Mouse (Mus musculus) embryo, embryonic 10 days (tissue): ENCODE measurements around the gene Tapt1.

Experiments
- DNase-seq: peaks from one replicate; pipeline ENCODE4 v3.0.0-alpha.2; 2015; ENCODE audit warnings: low spot score

Tapt1 gene

DNA sequence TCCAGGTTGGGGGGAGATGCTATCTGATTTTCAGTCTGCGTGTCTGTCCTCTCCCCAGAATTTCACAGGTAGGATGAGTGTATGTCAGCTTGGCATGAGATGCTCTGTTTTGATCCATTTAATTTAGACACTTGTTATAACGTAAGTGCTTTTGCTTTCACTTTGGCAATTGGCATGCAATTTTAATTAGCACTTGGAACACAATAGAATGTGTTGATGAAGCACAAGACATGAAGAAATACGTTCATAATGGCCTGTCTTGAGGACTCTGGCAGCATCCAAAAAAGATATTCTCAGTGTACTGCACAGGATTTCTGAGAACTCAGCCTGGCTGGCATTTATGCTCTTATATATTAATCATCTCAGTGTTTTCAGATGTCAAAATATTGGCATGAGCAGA is 7.5 kb upstream of the Tapt1 start:
- DNase-seq = no peak

DNA sequence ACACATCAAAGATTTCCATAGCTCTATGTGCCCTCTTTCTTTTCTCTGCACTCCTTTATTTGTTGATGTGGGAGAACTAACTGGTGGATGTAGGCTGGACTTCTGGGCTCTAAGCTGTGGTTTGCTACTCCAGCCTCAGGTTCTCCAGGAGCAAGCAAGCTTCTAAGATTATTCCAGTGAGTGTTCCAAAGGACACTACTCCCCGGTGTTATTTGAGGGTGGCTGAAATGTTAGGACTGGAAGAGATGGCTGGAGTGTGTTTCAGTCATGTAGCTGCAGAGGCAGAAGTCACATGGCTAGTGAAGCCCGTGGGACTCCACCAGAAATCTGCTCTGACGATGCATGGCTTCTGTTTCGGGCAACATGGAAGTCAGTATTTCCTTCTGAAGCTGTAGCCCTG is 2.3 kb upstream of the Tapt1 start:
- no peak for DNase-seq

DNA sequence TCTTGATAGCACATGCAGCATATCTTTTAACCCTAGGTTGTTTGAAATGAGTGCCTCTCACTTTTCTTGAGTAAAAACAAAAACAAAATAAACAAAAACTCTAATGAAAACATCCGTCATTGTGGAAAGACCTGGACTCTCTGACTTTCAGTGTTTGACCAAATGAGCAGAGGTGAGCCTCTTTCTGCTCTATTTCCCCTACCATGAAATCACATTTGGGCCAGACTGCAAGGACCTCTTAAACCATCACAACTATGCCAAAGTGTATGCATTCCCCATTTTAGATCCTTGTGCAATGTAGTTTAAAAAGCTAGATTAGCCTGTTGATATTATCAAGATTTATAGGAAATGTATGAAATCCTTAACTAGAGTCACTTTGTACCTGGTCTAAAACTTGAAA is 1.9 kb upstream of the Tapt1 start:
- no peak for DNase-seq

DNA sequence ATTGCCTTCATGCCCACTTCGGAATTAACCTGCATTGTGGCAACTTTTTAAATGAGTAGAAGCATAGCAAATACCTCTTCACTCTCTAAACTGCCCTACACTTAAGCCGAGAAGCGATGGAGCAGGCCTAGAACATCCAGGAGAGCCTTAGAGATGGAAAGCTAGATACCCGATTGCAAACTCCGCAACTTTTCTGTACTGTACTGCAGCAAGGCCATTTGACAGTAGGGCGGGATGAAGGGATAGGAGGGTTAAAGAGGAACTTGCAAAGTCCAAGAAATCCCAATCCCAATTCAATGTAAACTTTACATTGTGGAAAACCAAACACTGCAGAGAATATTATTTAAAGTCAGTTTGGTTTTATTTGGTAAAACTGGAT is 1.0 kb upstream of the Tapt1 start:
- DNase-seq = no peak

DNA sequence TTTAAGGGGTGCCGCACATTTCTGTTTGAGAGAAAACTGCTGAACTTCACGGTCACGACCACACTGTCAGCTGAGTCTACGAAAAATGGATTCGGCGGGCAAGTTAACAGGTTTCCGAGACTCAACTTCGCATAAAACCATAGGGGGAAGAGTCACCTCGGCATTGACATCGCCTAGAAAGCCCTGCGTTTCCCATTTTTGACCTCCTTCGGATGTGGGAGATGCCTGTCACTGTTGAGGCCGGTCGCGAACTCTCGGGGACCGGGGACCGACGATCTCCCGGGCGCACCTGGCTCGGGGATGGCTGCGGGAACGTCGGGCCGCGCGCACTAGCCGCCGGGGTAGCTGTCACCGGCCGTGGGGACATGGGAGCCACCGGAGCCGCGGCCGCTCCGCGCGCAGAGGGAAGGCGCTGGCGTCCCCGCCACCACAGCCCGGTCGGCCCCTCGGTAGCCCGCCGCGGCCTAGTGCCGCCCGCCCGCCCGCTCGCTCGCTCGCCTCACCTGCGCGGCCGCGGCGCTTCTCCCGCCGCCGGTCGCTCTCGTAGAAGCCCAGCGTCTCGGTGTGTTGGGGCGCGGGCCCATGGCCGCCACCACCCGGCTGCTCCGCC is 410 bp downstream of the Tapt1 start:
- peak; percentile 35 for DNase-seq

DNA sequence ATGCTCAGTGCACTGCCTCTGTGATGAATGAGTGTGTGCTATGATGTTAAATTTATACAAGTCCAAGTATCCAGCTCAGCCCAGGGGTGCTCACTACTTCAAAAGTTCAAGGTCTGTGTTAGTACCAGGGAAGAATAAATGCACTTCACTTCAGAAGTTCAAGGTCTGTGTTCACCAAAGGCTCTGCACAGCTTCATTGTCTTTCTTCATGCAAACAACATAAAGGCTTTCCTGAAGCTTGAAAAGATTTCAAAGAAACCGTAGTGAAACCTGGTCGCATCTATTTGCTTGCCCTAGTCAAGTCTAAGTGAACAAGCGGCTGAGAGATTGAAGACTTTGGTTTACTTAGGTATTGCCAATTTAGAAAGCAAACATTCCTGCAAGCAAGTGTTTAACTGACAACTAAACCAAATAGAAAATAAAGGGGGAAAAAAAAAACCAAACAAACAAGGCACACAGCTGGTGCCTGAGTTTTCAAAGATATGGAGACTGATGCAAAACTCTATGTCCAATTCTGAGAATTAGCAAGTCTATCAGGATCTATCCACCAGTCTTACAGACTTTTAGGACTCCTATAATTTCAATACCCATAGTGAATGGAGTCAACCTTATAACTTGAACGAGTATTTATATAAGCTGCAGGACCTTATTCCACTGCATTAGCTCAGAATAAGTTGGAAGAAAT is 1.4 kb downstream of the Tapt1 start:
- DNase-seq = no peak

DNA sequence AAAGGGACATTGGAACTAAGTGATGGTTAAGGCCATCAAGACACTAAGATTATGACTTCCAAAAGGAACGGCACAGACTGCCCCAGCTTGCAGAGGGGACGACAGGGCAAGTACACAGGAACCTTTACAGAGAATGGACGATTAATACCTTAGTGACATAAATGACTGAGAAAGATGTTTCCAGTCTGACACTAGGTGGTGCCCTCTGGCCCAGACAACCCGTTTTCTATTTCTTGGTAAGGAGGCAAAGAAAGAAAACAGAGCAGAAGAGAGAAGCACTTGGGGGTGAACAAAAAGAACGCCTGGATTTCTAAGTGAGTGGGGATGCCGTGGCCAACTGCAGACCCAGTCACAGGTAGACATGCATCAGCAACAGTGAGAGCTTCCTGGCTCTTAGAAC is 2.2 kb downstream of the Tapt1 start:
- peak; percentile 64 for DNase-seq

DNA sequence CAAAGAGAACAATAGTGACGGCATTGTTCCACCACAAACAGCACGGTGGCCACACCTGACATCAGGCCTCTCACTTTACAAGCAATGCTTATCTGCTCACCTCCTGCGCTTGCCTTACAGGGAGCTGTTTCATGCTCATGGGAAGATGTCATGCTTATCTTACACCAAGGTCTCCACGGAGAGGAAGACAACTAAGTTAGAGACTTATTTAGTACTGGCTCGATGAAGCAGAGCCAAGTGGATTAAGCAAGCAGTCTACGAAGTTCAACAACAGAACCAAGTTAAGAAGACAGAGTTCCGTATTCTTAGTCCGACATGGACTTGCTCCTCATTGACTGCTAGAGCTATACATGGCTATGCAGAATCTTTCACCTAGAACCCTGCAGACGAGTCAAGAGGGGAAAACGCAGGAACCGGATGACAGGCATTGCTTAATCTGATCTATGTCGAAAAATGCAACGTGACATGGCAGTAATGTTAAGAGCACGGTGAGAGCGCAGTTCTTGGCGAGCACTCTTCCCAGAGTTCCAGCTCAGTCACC is 3.0 kb downstream of the Tapt1 start:
- no peak for DNase-seq

DNA sequence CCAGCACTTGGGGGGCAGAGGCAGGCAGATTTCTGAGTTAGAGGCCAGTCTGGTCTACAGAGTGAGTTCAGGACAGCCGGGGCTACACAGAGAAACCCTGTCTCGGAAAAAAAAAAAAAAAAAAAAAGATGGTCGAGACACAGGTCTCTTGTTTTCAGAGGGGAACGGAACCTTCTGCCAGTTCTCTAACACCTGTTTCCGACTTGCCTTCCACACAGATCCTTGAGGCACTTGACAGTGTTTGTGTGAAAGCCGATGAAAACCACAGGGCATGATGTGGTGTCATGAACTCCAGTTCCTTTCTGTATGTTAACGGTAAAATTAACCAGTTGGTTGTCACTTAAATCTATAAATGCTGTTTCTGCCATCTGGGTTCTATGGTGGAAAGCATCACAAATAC is 6.0 kb downstream of the Tapt1 start:
- DNase-seq = no peak

DNA sequence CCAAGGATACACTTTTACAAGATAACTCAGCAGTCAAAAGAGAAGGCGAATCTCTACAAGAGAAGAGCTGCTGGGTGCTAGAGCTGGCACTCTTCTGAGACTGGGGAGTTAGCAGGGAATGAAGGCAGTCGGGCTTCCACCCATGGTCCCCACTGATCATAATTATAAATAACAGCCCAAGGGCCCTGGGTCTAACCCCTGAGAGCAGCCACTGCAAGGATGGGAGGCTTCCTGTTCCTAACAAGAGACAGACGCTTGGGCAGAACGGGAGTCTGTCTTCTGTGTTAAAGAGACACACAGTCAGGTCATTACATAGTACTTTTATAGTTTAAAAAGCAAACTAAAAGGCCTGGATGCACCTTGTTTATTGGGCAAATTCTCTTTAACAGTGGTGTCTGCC is 6.6 kb downstream of the Tapt1 start:
- no peak for DNase-seq

DNA sequence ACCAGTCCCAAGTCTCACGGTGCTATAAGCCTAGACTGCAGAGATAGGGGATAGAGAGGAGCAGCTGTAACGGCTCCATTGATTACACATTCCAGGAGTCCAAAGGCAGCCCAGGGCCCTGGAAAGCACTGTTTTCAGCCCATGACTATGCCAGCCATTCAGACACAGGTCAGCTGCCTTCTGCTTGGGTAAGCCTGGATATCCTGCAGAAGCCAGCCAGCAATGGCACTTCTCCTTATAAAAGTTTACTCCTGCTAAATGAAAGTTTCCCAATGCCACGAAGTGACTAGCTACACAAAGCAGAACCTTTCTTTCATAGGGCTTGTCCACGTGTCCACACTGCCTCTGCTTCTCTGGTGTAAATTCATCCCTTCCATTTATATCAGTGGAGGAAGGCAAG is 7.9 kb downstream of the Tapt1 start:
- DNase-seq = no peak

DNA sequence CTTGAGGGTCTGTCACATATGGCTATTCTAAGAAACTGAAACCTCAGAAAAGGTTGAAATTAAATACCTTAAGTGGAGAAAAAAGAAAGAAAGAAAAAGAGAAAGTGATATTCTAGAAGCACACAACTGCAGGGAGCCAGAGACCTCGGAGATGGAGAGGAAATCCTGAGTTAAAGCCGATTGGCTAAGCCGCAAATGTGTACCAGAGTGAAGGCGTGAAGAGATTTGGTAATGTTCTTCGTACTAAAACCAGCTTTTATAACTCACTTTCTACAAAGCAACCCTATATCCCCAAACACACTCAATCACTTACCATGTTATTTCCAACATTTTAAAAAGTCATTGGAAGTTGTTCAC is 8.8 kb downstream of the Tapt1 start:
- no peak for DNase-seq

DNA sequence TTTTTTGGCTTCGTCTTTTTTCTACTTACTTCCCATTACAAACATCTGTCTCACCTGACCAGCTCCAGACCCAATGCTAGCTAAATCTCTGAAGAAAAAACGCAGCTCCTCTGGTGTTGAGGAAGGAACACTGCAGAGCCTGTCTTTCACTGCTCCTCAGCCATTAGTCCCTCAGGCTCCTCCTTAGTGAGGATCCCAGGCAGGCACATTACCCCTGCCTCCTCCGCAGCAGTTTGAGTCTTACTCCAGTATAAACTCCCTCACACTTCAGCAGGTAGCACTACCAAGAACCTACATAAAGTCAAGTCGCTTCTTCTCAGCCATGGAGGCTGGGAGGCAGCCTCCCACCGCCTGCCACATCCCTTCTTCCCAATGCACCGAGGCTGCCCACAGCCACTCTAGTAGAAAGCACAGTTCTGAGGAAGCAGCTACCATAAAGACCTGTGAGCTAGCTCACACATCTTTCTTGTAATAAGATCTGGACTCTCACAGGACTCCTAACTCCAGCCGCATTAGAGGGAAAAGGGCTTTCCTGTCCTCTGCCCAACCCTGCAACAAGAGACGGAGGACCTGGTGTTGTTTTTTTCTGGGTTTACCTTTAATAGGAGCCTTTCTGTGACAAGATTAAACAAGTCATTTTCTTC is 9.3 kb downstream of the Tapt1 start:
- no peak for DNase-seq

DNA sequence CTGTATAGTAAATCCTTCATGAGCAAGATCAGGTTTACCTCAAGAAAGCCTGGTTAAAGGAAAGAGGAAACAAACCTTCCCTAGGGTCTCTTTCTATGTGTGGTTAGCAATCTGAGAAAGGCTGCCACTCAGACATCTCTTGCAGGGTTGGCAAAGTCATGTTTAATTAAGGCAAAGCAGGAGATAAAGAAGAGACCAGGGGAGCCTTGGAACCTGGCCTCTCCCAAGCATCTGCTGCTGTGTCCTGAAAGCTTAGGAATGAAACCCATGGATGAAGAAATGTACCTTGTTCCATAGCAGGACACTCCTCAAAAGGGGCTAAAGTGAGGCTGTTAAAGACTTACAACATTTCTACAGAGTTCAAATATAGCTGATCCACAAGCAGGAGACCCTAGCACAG is 11.3 kb downstream of the Tapt1 start:
- no peak for DNase-seq

DNA sequence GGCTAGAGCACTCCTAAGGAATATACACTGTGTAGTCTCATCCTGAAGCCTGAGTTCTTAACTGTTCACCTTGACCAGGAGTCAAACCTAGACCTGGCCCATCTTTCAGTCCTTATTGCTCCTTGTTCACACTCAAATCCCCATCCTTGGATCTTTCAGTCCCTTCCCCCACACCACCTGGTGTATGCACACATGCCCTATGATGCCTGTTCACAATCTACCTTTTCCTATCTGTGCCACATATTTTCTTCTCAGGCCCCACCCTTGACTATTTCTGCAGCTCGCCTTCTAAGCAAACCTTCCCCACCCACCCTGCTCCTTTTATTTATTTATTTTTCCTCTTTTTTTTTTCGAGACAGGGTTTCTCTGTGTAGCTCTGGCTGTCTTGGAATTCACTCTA is 12.4 kb downstream of the Tapt1 start:
- no peak for DNase-seq

DNA sequence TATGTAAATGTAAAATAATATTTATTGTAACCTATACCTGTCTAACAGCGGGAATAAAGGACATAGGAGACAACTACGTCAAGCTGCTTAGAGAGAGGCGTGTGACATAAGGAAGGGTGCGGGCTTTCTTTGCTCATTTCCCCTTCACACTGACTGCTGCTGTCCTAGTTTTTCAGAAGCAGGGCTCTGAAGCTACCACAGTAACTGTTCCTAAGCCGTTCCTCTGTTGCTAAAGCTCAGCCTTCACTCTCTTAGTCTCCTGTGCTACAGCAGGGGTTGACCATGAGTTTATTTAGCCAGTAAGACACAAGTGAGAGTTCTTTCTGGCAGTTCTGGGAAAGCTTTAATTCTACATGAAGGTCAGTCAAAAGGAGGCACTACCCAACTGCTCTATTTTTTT is 13.0 kb downstream of the Tapt1 start:
- no peak for DNase-seq

DNA sequence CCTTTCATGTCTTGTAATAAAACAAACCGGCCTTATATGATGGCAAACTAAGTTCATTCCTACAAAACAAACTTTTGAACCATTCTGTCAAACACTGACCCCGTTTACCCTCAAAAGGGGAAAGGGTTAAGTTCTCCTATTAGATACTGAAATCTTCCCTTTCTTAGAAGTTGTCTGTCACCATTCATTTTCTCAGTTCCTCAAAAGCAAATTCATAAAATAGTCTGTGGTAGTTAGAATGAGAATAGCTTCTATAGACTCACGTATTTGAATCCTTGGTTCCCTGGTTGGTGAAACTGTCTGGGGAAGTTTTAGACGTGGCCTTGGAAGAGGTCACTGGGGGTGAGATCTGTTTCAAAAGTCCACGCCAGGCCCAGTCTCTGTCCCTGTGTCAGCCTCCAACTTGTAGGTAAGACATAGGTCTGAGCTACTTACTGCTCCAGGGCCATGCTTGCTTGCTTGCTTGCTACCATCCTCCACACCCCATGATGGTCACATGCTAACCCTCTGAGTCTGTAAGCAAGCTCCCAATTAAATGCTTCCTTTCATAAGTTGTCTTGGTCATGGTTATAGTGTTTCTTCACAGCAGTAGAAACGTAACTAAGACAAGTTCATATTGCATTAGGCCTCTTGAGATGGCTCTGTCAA is 14.5 kb downstream of the Tapt1 start:
- DNase-seq = no peak

DNA sequence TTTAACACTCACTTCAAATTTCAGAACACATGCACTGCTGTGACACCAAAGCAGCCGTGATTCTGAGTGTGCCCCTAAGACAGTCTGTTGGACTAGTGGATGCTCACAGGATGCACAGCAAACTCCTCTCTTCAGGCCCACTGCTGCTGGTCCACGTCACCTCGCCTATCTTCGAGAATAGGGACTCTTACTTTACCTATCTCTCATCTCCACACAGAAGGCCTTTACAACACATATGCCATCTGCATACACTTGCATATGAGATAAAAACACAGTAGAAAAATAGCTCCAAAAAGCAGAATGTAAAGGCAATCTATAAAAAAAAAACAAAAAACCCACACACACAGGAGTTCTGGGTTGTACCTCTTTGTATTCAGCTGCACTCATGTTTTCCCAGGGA is 19.1 kb downstream of the Tapt1 start:
- no peak for DNase-seq

DNA sequence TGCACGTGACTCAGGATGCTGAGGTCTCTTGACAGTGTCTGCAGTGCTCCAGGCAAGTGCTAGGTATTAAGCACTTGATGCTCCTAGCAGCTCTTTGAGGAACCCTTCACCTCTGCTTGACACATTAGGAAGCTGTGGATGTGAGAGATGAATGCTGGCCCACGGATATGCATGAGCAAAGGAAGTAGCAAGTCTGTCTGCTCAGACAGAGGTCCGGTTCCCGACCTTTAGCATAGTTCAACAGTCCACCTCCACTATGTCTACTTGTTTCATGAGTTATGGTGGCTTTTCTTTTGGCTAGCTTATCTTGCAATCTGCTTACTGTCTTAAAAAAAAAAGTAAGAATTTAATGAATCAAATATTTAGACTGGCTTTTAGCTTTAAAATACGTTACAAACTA is 19.8 kb downstream of the Tapt1 start:
- DNase-seq = no peak

DNA sequence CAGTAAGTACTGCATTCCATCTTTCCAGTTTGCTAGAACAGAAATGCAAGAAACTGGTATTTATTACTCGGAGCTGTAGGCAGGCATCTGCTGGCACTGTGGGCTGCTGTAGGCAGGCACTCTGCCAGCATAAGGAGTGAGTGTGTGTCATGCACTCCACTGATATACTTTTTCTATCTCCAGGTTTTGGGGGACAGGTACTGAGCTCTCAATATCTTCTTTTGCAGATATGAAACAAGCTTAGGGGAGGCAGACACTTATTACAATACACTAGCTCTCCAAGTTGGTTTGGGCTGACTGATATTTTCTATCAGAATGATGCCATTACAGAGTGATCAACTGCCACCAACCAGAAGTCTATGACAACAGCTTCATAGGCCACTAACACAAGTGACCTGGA is 23.0 kb downstream of the Tapt1 start:
- no peak for DNase-seq

DNA sequence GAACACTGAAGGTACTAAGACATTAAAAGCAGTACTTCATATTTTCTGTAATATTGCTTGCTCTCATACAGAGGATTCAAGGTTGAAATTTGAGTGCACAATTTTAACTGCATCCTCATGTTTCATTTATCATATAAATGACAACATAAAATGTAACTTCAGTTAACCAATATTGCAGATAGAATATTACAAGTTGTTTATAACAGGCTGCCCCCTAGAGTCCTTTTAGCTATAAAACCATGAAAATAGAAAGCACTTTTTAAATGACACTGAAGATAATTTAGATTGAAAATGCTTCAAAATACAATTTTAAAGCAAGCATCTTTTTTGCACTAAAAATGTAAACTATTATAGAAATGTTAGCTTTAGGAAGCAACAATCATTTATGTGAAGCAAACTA is 24.8 kb downstream of the Tapt1 start:
- DNase-seq = no peak

DNA sequence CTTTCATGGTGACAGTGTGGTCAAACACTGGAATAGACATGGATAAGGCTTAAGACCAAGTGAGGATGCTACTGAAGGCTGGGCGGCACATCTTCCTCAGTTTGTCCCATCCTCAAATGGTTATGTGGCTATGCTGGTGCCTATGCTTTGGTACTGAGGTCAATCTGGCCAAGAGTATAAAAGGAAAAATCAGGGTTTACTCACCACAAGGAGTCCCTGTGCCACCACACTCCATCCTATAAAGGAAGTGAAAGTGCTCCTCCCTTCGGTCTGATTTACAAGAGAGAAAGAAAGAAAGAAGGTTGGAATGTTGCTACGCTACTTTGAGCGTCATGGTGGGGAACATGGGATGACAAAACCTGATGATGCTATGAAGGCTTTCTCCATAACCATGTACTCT is 27.3 kb downstream of the Tapt1 start:
- no peak for DNase-seq

DNA sequence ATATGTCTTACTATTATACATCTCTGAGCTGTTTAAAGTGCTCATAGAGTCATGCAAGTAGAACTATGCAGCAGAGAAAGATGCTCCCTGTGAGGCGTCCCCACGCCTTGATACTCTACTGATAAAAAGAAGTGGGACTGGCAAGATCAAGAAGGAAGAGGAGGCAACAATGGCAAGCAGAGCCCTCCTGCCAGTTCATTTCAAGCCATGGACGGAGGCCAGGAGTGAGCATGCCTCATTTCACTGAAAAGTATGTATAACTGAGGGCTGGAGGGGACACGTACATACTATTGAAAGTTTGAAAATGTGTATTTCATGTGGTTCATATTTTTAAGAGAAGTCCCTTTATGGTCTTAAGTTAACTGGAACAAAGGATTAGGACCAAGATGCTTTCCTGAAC is 28.0 kb downstream of the Tapt1 start:
- no peak for DNase-seq
